Mouse (Mus musculus) ES-Bruce4 (cell line): ENCODE data around the gene Cyp2j6. TPM values are rescaled to one million over a fixed set of nuclear protein-coding genes. Genes with fewer than 3 reads are reported as not detected.

Source experiments
- H3K27ac ChIP-seq: 2 replicates; pipeline ENCODE4 v1.5.1; 2012; ENCODE audit warnings: low read length, inconsistent platforms; ENCODE audit not compliant: insufficient read depth
- H3K27me3 ChIP-seq: 2 replicates; pipeline ENCODE4 v1.6.1; 2012; ENCODE audit warnings: mild to moderate bottlenecking, low read length, inconsistent platforms; ENCODE audit not compliant: control insufficient read depth, poor library complexity, insufficient read depth, severe bottlenecking
- H3K36me3 ChIP-seq: 2 replicates; pipeline ENCODE4 v1.6.1; 2012; ENCODE audit warnings: inconsistent platforms, mild to moderate bottlenecking, low read length, moderate library complexity; ENCODE audit not compliant: control insufficient read depth, poor library complexity, insufficient read depth, severe bottlenecking
- H3K4me1 ChIP-seq: one replicate; pipeline ENCODE4 v1.8.1; 2011; ENCODE audit warnings: low read length; ENCODE audit not compliant: control insufficient read depth, insufficient read depth
- H3K4me3 ChIP-seq: 2 replicates; pipeline ENCODE4 v1.5.1; 2011; ENCODE audit warnings: low read depth, mild to moderate bottlenecking, low read length
- H3K9ac ChIP-seq: 2 replicates; pipeline ENCODE4 v1.6.1; 2012; ENCODE audit warnings: low read depth, mild to moderate bottlenecking, inconsistent platforms; ENCODE audit not compliant: poor library complexity, severe bottlenecking
- H3K9me3 ChIP-seq: replicated peaks from 2 replicates; pipeline ENCODE4 v1.6.1; 2012; ENCODE audit warnings: mild to moderate bottlenecking, low read length, inconsistent platforms; ENCODE audit not compliant: control insufficient read depth, poor library complexity, insufficient read depth, severe bottlenecking
- CTCF ChIP-seq: IDR thresholded peaks from one replicate; pipeline ENCODE4 v1.8.1; 2011; ENCODE audit warnings: low read depth, low read length
- EP300 ChIP-seq: IDR thresholded peaks from 2 replicates; pipeline ENCODE4 v1.6.1; 2011; ENCODE audit warnings: low read depth, low read length; ENCODE audit not compliant: insufficient read depth
- POLR2A ChIP-seq: IDR thresholded peaks from one replicate; pipeline ENCODE4 v1.8.1; 2011; ENCODE audit warnings: low read length; ENCODE audit not compliant: insufficient read depth
- polyA plus RNA-seq: library from polyadenylated mRNA; stranded (reverse); fragments of >200 nt; gene quantifications from 2 replicates; pipeline ENCODE4 v1.2.4, GENCODE M21; 2011; ENCODE audit warnings: low read depth; ENCODE audit not compliant: missing spikeins, insufficient read depth, insufficient read length

Gene Cyp2j6
- polyA plus RNA-seq, 1 experiment = 0.58 TPM

DNA sequence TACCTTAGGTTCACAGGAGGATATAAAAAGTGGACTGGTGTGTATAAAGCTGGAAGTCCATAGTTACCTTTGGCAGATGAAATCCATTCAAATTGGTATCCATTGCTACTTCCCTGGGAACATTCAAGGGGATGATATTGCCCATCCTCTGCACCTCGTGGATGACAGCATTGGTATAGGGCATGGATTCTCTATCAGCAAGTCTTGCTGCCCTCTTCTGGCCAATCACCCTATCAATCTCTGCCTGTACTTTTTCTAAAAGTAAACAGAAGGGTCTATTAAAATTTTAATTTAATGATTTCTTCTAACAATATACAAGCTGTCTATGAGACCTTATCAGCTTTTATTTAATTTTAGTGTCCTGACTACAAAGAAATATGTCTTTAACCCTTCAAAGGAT is 27.7 kb downstream of the Cyp2j6 start:
- no peaks in the 10 kb centered on the region for H3K36me3 ChIP-seq
- H3K27me3 ChIP-seq = no peaks in the 10 kb centered on the region
- H3K9me3 ChIP-seq = no peaks in the 10 kb centered on the region
- H3K27ac ChIP-seq = no peak overlapping the region
- TF ChIP-seq POLR2A = no peak
- TF ChIP-seq CTCF = no peak
- TF ChIP-seq EP300 = no peak
- H3K9ac ChIP-seq = no peak overlapping the region
- no peak overlapping the region for H3K4me3 ChIP-seq
- H3K4me1 ChIP-seq = no peaks in the 10 kb centered on the region

GRCm38 (mm10) chr4:96522256-96522655 is 31.2 kb downstream of the Cyp2j6 start:
- Histone ChIP-seq H3K9me3 (no peaks in the 10 kb centered on the region), H3K4me1 (no peaks in the 10 kb centered on the region), H3K27ac (no peak overlapping the region), H3K9ac (no peak overlapping the region), H3K27me3 (no peaks in the 10 kb centered on the region), H3K4me3 (no peak overlapping the region), H3K36me3 (no peaks in the 10 kb centered on the region)
- TF ChIP-seq POLR2A (no peak), EP300 (no peak), CTCF (no peak)

DNA sequence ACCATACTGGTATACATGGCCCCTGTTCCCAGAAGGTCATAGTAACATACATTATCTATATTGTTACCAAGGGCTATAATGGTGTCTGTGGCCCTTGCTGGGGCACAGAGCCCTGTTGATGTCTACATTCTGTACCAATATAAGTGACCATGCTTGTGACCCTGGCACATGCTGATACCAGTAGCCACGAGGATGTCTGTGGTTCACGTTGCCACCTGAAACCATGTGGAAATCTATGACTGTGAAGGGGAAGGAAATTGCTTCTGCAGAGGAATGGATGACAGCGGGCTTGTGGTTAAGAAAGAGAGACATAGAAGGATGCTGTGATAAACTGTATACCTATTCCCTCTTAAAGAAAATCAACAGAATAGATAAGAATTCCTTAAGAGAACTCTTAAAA is 43.4 kb downstream of the Cyp2j6 start:
- Histone ChIP-seq H3K36me3 (no peaks in the 10 kb centered on the region), H3K9ac (no peak overlapping the region), H3K27ac (no peak overlapping the region), H3K4me3 (no peak overlapping the region), H3K4me1 (no peaks in the 10 kb centered on the region), H3K9me3 (no peaks in the 10 kb centered on the region), H3K27me3 (no peaks in the 10 kb centered on the region)
- TF ChIP-seq EP300 = no peak
- TF ChIP-seq POLR2A = no peak
- TF ChIP-seq CTCF = no peak

- H3K27ac ChIP-seq = no peak within 1 kb of the TSS
- H3K27me3 ChIP-seq = no peaks in the 10 kb centered on the region
- H3K36me3 ChIP-seq = no peaks in the 10 kb centered on the region
- no peak within 1 kb of the TSS for H3K4me3 ChIP-seq
- no peaks in the 10 kb centered on the region for H3K9me3 ChIP-seq
- no peak within 1 kb of the TSS for H3K9ac ChIP-seq
- TF ChIP-seq CTCF (no peak), POLR2A (no peak), EP300 (no peak)
- no peaks in the 10 kb centered on the region for H3K4me1 ChIP-seq
Observed at GRCm38 (mm10) chr4:96507286-96507685, 46.2 kb downstream of the Cyp2j6 start, which contains the start of gene Cyp2j8. Cyp2j8 (minus strand) TSS chr4:96507386.

Other genes starting within 250 kb of the Cyp2j6 start
- gene Cyp2j11, start 205.0 kb downstream of the Cyp2j6 start, polyA plus RNA-seq = not detected in 2 replicates
- not detected in 2 replicates for gene Cyp2j8, start 46.3 kb downstream of the Cyp2j6 start, polyA plus RNA-seq
- gene Cyp2j9, start 37.9 kb upstream of the Cyp2j6 start, polyA plus RNA-seq = 1.5 and 1.6 TPM in 2 replicates
- gene Cyp2j5, start 110.5 kb upstream of the Cyp2j6 start, polyA plus RNA-seq = not detected in 2 replicates
- not detected in 2 replicates for gene Gm12695, start 231.5 kb upstream of the Cyp2j6 start, polyA plus RNA-seq